Mouse (Mus musculus) frontal cortex, postnatal 36 days (tissue): ENCODE measurements around the gene Cryba1.
"Not testable (repeated sequence)": the region's sequence is repeated elsewhere in the genome, so short reads cannot be mapped to it uniquely, and the experiment has no call there.

Experiments used
- DNase-seq, 2 experiments: peaks; one replicate each; pipeline ENCODE4 v3.0.0; 2022; ENCODE audit warnings: low spot score in 2 of 2

Gene Cryba1

DNA sequence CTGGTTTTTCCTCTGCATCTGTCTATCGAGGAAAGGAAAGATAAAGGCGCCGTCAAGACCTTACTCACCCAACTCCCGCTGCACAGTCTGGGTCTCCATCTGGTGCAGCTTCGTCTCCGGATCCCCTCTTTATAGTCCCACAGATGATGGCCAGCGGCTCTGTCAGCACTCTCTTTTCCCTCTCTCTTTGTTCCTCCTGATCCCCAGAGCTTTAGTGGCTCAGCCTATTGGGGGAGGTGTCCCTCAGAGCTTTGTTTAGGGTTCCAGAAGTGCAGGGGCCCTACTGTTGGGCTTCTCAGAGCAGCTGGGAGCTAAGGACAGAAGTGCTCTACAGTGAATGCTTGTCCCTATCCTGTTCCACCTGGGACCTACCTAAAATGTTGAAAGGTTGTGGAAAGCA lies at the start of gene Cryba1:
Cryba1 (minus strand) TSS at position 101 of the 400 bp plus-strand sequence.
- DNase-seq, result no peak

DNA sequence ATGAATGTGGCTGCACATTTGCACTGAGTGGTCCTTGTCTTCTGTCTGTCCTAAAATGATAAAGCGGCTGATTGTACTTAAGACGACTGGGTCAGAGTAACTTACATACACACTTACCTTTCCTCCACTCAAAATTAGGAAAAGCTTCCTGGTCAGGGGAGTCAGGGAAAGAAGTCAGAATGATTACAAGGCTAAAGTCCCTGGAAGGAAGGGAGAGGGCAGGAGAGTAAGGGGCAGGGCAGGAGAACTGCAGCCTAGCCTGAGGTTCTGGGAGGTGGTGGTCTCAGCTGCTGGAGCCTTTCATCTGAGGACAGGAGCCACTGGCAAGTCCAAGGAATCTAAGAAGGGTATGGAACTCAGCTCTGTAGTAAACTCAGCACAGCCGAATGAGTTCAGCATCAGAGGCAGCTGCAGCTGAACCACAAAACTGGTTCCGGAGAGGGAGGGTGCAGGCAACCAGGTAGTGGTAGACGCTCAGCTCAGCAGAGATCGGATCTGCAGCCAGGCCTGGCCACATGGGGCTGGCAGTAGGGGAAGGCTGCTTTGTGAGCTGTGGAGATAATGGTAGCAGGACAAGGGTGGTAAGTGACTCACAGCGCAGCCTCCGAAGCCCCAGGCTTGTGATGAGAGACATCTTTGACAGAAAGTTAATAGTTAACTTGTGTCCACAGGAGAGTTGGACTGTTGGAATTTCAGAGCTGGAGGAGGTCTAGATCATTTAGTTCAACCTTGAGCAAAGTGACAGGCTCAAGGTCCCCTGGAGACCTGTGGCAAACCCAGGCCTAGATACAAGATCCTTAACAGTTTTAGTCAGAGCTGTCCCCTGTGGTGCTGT lies 47.0 kb upstream of the Cryba1 start:
- no peak for DNase-seq

DNA sequence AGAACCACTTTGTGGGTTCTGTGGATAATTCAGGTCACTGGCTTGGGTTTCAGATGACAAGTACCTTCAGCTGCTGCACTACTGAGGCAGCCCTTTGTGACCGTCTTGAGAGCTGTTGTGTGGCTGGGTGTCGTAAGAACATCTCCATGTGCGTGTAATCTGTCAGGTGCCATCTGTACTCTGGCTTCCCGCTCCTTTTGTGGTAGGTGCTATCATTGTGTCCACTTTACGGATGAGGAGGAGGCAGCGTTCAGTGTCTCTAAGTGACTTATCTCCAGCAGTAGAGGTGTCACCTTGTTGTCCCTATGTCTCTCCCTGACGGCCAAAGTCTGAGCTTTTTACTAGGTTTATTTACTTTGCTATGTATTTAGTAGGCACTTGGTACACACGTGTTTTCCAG lies 45.3 kb upstream of the Cryba1 start:
- DNase-seq, result no peak

DNA sequence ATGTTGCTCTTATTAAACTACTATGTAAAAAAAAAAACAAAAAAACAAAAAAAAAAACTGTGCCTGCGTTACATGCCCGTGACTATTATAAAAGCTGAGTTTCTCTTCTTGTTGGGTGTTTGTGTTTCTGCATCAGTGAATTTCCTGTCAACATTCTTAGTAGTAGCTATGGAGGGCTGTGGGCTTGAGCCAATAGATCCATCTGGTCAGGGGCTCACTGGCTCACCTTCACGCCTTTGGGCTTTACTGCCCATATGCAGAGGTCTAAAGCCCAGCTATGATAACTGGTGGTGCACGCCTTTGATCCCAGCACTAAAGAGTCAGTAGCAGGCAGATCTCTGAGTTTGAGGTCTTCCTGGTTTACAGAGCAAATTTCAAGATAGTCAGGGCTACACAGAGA lies 44.4 kb upstream of the Cryba1 start:
- no peak for DNase-seq

DNA sequence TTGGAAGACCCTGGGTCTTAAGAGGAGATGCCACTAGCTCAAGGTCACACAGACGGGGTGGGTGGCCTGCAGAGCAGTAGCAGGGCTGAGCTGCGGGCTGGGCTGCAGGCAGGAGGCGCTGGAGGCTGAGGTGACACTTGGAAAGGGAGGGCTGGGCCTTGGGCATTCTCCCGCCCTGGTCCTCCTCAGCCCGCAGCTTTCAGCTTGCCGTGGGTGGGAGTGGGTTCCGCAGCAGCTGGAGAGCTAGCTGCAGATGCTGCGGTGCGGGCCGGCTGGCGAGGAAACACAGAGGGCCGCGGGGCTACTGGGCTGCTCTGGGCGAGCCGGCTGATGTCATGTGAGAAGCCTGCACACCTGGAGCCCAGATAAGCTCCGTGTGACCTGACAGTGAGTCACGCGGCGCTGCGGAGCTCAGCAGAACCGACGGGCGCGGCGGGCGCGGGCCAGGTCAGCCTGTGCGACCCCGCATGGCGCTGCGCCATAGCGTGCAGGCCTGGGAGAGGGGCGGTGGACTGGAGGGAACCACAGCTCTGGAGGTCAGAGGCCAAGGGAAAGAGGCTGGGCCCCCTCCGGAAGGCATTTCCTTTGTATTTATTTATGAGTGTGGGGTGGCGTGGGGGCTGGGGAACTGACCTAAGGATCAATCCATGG lies 41.4 kb upstream of the Cryba1 start:
- DNase-seq, result peak; percentile 57 to 63

DNA sequence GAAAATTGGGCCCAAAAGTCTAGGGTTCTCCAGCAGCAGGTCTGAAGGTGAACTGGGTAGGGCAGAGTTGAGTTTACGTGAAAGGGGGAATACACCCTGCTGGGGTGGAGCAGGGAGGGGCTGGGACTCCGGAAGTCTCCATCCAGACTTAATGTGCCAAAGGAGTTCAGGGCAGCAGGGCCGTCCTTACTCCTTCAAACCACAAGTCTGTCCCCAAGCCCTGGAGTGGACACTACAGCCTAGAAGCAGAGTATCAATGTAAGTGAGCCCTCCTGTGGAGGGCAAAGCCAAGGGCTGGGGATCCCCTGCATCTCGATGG lies 40.3 kb upstream of the Cryba1 start:
- no peak for DNase-seq

DNA sequence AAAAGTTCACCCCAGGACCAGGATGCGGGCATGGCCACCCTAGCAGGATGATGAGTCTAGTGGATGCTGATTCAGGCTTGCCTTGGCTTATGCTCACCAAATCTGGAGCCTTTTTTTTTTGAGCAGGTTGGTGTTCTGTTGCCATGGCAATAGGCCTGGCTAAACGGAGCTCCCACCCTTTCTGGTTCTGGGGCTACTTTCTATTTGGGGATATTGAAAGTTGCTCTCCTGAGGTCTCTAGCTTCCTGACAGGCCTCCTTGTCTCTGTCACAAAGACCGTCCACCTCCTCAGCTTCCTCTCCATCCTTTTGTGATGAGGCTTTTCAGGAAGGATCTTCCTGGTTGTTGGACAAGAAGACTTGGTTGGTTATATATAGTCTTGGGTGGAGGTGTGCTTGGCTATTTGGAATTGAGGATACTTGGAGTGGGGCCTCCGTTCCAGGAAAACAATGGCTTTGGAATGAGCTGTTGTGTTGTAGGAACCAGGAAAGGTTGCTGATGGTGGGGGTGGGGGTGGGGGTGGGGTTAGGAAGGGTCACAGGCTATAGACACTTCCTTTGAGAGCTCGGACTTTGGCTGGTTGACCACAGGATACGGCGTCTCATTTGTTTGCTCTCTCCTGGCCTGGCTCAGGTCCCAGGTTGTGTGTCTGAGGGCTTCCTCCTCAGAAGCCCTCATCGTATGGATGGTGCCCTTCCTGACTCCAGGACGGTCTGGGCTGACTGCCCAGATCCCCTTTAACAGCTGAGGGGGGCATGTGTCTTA lies 39.8 kb upstream of the Cryba1 start:
- peak; percentile 48 to 75 for DNase-seq

DNA sequence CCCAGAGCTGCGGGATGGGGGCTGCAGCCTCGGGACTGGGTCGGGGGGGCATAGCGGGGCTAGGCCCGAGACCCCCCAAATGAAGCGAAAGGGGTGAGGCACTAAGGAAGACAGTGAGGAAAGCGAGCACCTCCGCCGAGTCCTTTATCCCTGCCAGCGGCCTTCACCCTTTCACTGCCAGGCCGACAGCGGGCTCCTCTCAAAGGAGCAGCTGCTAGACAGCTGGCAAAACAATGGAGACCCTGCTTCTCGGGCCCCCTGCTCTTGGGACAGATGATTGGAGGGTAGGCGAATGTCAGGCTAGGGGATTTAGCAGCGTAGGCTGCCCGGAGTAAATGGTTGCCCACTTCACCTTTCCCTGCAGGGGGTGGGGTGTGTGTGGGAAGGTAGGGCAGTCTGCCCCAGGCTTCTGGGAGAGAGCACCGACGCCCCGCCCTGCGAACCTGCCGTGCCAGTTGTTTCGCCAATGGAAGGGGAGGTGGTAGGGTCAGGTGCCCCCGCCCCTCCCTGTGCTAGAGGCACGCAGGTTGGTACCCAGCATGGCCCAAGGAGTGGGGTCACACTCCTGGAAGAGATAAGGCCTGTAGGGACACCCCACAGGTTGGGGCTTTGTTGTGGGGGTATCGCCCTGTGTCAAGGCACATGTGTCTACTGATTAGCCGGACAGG lies 38.7 kb upstream of the Cryba1 start:
- peak in 1 of 2 experiments; percentile 52 for DNase-seq

DNA sequence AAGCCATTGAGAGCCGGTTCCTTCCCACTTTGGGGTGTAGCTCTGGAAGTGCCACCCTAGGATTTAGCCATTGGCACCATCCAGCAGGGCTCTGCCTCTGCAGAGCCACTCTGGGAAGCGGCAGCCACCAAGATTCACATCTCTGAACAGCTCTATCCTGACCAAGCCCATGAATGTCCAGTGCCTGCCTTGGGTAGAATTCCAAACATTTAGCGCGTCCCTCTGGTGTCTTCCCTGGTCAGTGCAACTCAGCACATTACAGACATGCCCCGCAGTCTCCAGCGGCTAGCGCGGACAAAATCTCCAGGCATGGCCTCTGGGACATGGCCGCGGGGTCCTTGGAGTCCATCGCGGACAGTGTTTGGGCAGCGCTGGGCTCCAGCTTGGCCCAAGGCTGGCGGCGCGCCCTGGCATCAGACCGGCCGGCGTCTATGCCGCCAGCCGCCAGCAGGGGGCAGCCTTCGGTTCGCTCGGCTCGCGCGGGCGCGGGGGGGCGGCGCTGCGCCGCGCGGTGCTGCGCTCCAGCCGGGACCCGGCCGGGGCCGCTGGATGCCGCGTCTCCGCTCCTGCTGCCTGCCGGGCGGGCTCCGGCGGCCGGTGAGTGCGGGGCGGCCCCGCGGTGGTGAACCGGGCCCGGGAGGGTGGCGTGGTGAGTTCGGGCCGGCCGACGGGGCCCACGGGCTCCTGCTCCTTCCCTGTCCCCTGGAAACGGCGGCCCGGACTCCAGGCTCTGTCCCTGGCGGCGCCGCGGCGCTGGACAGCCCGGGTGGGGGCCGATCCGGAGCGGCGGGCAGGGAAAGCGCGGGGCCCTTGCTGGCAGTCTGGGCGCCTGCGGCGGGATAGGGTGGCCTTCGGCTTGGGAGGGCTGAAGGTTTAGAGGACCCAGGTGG lies 37.9 kb upstream of the Cryba1 start, which contains the start of gene Myo18a:
Myo18a (plus strand) TSS at position 464 of the 890 bp plus-strand sequence.
- DNase-seq, result peak; percentile 72 to 79

DNA sequence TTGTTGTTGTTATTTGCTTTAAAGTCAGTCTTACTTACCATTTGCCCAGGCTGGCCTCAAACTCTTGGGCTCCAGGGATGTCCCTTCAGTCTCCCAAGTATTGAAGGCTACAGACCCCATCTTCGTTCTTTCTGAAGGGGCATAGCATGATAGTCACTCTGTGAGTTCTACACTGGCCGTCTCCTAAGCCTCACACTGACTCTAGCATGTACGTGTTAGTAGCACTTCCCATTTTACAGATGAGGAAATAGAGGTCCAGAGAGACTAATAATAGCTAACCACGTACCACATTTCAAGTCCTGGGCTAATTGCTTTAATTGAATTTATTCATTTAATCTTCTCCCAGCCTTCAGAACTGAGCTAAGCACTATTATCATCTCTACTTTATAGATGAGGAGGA lies 34.9 kb upstream of the Cryba1 start:
- no peak for DNase-seq

DNA sequence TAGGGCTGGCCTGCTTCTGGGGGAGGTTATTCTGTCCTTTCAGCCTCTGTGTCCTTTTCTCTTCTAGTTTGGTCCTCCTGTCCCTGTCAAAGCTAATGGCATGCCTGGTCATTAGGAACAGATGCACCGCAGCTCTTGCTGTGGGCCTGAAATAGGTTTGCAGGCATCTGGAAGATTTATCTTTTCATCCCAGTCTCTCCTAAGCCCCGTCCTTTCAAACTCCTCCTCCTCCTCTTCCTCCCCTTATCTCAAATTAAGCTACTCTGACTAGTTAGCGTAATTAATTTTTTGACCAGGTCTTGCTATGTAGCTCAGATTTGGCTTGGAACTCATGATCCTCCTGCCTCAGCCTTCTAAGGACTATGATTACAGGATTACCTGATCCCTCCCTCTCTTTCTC lies 28.4 kb upstream of the Cryba1 start:
- DNase-seq, result no peak

DNA sequence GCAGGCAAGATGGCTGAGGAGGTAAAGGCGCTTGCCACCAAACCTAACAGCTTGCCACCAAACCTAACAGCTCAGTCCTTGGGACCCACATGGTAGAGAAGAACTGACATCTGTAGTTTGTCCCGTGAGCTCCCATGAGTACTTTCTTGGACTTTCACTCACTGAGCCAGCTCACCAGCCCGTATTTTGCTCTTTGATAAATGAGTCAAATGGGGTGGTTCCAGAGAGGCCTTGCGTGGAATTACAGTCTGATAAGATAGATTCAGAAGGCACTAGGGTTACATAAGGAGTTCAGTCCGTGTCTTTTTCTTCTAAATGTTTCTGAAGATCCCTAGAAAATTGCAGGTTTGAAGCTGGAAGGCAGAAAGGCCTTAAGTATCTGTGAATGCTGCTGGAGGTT lies 27.4 kb upstream of the Cryba1 start:
- no peak for DNase-seq

DNA sequence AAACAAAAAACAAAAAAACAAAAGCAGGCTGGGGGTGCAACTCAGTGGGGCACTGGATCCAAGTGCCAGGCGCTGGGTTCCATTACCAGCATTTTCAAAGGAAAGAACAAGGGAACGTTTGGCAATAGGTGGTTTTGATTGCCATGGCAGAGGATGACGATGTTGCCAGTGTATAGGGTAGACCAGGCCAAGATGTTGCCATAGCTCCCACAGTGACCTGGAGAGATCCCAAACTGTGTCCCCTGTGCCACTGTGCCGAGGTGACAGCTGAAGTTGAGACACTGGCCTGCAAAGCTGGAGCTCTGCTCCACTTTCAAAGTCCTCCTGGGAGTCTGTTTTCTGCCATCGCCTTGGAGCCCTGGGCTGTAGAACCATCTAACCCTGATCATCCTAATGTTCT lies 23.9 kb upstream of the Cryba1 start:
- no peak for DNase-seq

DNA sequence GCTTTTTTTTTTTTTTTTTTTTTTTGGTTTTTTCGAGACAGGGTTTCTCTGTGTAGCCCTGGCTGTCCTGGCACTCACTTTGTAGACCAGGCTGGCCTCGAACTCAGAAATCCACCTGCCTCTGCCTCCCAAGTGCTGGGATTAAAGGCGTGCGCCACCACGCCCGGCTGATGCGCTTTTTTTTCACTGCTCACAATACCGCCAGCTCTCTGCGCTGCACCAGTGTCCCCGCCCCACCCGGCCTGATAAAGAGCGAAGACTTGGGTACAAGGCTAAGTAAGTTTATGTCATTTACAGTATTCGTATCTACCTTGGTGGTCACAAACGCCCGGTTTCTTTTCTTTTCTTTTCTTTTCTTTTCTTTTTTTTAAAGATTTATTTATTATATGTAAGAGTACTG lies 22.0 kb upstream of the Cryba1 start:
- DNase-seq, result not testable (repeated sequence)

DNA sequence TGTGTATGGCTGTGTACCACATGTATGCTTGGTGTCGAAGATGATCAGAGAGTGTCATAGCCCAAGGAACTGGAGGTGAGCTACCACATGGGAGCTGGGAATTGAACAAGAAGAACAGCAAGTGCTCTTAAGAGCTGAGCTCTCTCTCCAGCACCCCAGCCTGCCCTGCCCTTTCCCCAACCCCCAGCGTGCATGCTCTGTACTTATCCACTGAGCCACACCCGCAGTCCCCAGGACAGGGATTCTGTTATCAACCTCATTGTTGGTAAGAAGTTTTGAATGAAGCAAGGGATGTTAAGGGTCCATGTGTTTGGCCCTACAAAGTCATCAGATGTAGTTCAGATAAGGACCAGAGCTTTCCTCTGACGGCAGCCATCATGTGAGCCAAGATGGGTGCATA lies 21.6 kb upstream of the Cryba1 start:
- DNase-seq, result no peak

DNA sequence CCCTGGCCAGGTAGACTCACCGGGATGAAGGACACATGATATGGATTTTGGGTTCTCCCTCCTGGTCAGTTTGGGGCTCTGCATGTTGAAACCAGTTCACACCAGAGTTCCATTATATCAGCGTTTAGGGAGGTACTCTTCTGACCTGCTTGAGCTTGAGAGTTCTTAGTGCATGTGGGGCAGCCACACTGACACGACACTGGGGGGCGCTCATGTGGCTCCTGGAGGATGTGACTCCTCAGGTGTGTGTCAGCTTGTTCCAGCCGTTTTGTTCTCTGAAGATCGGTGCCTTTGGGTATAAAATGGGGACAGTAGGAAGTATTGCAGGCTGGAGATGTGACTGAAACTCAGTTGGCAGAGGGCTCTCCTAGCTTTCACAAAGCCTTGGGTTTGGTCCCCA lies 18.9 kb upstream of the Cryba1 start:
- DNase-seq, result no peak

DNA sequence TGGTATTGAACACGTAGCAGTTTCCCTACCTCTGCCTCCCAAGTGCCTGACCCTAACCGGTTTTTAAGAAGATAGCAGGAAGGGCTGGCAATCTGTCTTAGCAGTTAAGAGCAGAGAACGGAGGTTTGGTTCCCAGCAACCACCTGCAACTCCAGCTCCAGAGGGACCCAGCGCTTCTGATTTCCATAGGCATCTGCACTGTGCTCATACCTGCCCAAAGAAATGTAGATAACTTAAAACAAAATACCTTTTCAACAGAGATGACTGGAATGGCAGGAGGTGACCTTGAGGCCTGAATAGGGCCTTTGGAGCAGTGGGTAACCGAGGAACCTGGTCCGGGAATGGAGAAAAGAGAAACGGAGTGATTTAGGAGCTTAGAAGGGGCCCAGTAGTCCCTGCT lies 13.5 kb upstream of the Cryba1 start:
- DNase-seq, result no peak

DNA sequence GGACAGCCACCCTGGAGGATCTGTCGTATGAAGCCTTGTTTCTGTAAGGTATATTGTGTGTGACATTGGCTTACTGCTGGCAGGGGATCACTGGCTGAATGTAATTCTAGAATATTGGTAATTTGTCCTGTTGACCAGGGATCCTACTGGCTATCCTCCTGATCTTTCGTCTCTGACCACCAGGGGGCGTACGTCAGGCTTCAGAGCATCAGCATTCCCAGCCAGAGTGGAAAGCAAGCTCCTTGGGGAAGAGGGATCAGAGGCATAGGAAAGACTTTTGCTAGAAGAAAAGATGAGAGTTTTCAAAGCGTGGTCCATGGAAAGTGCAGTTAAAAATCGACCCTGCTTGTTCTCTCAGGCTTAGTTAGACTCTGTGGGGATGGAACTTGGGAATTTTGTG lies 12.2 kb upstream of the Cryba1 start:
- DNase-seq, result peak; percentile 82 to 85

DNA sequence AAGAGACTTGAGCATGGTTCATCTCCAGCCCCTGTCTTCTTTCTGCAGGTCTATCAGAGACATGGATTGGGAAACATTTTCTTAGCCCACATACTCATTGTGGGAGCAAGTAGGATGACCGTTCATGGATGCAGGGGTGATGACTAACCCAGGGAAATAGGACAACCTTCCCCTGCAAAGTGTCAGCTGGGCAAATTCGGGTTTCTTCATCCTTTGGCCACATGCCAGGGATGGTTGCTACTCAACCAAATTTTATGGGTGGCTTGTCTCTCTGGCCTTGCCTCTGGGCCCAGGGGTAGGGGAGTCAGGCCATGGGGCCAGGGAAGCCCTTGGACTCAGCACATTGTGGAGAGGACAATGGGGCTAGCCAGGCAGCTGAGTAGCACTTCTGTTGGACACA lies 3.5 kb upstream of the Cryba1 start:
- DNase-seq, result no peak

DNA sequence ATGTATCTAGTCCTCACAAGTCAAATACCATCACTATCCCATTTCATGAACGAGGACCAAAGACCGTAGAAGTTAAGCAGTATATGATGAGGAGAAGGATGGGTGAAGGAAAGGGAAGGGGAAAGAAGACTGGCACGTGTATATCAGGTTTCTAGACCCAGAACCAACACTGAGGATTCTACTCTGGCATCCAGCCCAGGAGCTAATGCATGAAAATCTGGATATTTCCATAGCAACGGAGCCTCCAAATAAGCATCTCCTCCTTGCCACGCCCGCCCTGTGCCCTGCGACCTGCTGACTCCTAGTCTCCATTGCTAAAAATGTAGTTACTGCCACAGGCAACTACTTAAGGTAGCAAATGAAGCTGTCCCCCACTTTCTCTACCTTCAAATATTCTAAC lies 317 bp downstream of the Cryba1 start:
- DNase-seq, result peak in 1 of 2 experiments; percentile 9

DNA sequence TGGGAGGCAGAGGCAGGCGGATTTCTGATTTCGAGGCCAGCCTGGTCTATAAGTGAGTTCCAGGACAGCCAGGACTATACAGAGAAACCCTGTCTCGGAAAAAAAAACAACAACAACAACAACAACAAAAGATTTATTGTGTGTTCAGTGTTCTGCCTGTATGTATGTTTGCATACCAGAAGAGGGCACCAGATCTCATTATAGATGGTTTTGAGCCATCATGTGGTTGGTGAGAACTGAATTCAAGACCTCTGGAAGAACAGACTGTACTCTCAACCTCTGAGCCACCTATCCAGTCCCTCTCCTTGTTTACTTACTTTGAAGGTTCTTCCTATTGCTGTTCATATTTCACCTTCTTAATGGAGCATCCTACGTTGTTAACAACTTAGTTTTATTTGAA lies 3.7 kb downstream of the Cryba1 start:
- DNase-seq, result no peak
